15 mouse cellular contexts compared by ENCODE assay signal in the genomic region with DNA sequence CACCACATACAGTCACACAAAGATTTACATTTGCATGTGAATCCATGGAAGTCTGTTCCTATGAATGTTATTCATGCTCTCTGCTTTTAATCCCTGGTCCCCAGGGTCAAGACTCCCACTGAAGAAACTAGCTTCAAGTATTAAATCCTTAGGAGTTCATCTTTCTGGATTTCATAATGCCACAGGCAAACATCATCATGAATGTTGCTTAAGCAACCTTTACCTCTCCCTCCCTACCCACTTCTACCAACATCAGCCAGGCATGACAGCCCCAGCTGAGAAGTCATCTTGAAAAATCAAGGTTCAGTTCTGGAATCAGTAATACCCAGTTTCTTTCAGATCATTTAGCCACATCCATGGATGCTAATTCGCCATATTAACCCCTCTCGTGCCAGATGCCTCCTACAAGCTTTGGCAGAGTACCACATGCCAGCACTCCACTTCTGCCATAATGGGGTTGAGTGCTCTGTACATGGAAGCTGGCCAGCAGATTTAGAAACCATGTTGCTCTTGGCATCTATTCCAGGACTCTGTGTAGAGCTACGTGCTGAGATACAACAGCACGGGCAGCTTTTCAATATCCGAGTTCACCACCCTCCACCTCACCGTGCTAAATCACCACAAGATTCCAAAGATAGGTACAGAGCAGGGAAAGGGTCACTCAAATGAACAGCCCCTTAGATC.
DNase-seq lines count a peak whose midpoint lies in the region; ATAC-seq lines count a peak whose summit lies in the region.
"Had no signal": no experiment of that assay in that cellular context is flagged by ENCODE, and none has a peak within 500 bp of the region (broad histone marks: within the 10 kb centered on the region; RNA-seq: fewer than 3 reads in every experiment).

No protein-coding gene starts in this region.

- H3K36me3 ChIP-seq in embryonic facial prominence, embryonic 14.5 days (ENCODE audit: control insufficient read depth, insufficient read depth, low read length), result no peaks in the 10 kb centered on the region
- no peaks in the 10 kb centered on the region for H3K36me3 ChIP-seq in embryonic facial prominence, embryonic 10.5 days (replicated peaks)
- H3K36me3 ChIP-seq: limb, embryonic 15.5 days; midbrain, embryonic 12.5 days had no signal

- H3K4me3 ChIP-seq in embryonic facial prominence, embryonic 14.5 days (ENCODE audit: low read depth, low read length), result no peak overlapping the region
- H3K4me3 ChIP-seq in embryonic facial prominence, embryonic 10.5 days, result no peak overlapping the region
- H3K4me3 ChIP-seq: limb, embryonic 15.5 days; midbrain, embryonic 12.5 days; neural tube, embryonic 13.5 days had no signal

- no peaks in the 10 kb centered on the region for H3K9me3 ChIP-seq in embryonic facial prominence, embryonic 14.5 days (ENCODE audit: control insufficient read depth, low read length)
- H3K9me3 ChIP-seq in embryonic facial prominence, embryonic 10.5 days, result no peaks in the 10 kb centered on the region
- H3K9me3 ChIP-seq: limb, embryonic 15.5 days; midbrain, embryonic 12.5 days; neural tube, embryonic 13.5 days had no signal

- no peaks in the 10 kb centered on the region for H3K27me3 ChIP-seq in embryonic facial prominence, embryonic 14.5 days (replicated peaks; ENCODE audit: control insufficient read depth, insufficient read depth, low read length)
- H3K27me3 ChIP-seq in embryonic facial prominence, embryonic 10.5 days (replicated peaks; ENCODE audit: low read depth, poor library complexity, severe bottlenecking), result no peaks in the 10 kb centered on the region
- H3K27me3 ChIP-seq: limb, embryonic 15.5 days; midbrain, embryonic 12.5 days; neural tube, embryonic 13.5 days had no signal

- no peak overlapping the region for H3K27ac ChIP-seq in embryonic facial prominence, embryonic 14.5 days (replicated peaks; ENCODE audit: low read depth, low read length)
- H3K27ac ChIP-seq in embryonic facial prominence, embryonic 10.5 days (replicated peaks), result no peak overlapping the region
- H3K27ac ChIP-seq: limb, embryonic 15.5 days; midbrain, embryonic 12.5 days; neural tube, embryonic 13.5 days; stomach, postnatal 0 days had no signal

- peak; percentile 21 for DNase-seq in embryonic facial prominence, embryonic 14.5 days (ENCODE audit: low spot score)
- no peak for DNase-seq in embryonic facial prominence, embryonic 10.5 days (ENCODE audit: low spot score)
- peak; percentile 66 for DNase-seq in layer of hippocampus, adult 11-12 months (ENCODE audit: low spot score)
- DNase-seq in layer of hippocampus, postnatal 25 days (ENCODE audit: extremely low spot score in 1 of 2, low spot score in 1 of 2), result no peak
- DNase-seq in cerebellum, postnatal 36 days, result peak; percentile 53 to 66
- peak; percentile 22 to 32 for DNase-seq in layer of hippocampus, postnatal 10 days (ENCODE audit: low spot score in 2 of 2)
- DNase-seq in thymus, postnatal 36 days, result no peak
- no peak for DNase-seq in right cerebral cortex, postnatal 10 days (ENCODE audit: low spot score in 2 of 2)
- DNase-seq: embryo, embryonic 11 days; right cerebral cortex, postnatal 25 days had no signal

- H3K9ac ChIP-seq in embryonic facial prominence, embryonic 14.5 days (ENCODE audit: low read depth, low read length), result no peak overlapping the region
- H3K9ac ChIP-seq: limb, embryonic 15.5 days; midbrain, embryonic 12.5 days; neural tube, embryonic 13.5 days had no signal

- whole genome bisulfite sequencing in embryonic facial prominence, embryonic 14.5 days, result 80% methylated on average over 6 of the region's 6 CpGs
- WGBS in embryonic facial prominence, embryonic 10.5 days, result 93% methylated on average over 6 of the region's 6 CpGs

- no peaks in the 10 kb centered on the region for H3K4me1 ChIP-seq in embryonic facial prominence, embryonic 14.5 days (ENCODE audit: control insufficient read depth, insufficient read depth, low read length)
- H3K4me1 ChIP-seq in embryonic facial prominence, embryonic 10.5 days, result no peaks in the 10 kb centered on the region
- H3K4me1 ChIP-seq: limb, embryonic 15.5 days; midbrain, embryonic 12.5 days; neural tube, embryonic 13.5 days had no signal

- no peak for ATAC-seq in embryonic facial prominence, embryonic 14.5 days (ENCODE audit: low read depth)
- ATAC-seq: intestine, postnatal 0 days had no signal

- no peak overlapping the region for H3K4me2 ChIP-seq in embryonic facial prominence, embryonic 14.5 days (ENCODE audit: low read depth, low read length)
- H3K4me2 ChIP-seq: limb, embryonic 15.5 days; midbrain, embryonic 12.5 days; neural tube, embryonic 13.5 days had no signal

Comparison
In these comparisons a context has a peak if more than half of its experiments do, and no peak if none do; other contexts are left out.
1. DNase-seq: peak in embryonic facial prominence, embryonic 14.5 days (single experiment), layer of hippocampus, adult 11-12 months (single experiment), cerebellum, postnatal 36 days (2 of 2) and layer of hippocampus, postnatal 10 days (2 of 2); none in embryonic facial prominence, embryonic 10.5 days (single experiment), layer of hippocampus, postnatal 25 days (0 of 2), thymus, postnatal 36 days (0 of 2) and right cerebral cortex, postnatal 10 days (0 of 2).